1 mouse cellular context compared by ENCODE assay signal in the genomic region with DNA sequence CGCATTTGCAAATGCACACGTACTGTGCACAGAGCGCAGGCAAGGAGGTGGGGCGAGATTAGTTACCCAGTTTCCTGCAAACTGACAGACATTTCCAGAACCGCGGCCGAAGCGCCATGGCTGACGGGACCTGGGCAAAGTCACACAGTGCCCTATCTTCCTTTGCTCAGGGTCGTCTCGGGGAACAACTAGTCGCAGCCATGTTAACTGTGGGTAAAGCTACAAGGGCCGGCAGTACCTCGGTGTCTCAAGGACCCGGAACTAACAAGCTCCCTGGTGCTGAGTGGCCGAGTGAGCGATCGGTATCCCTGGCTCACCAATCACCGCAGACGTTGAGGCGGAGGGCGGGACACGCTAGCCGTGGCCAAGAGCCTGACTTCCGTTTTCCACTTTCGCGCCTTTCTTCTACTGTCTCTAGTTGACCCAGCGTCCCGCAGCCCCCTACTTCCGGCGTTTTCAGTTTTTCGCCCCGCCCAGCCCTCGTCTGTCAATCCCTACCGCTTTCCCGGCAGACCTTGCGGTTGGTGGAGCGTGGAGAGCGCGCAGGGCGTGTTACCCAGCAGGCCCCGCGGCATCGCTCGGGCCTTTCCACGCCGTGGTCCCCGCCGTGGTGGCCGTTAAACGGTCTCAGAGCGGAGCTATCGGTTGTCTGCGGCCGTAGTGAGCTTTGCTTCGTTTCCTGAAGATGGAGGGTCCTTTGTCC.
A peak's percentile ranks its signal among the peaks of the same experiment; 100 is the strongest.
TF ChIP-seq lines count a peak whose summit lies in the region.

A gene (minus strand): TSS at position 465 of the 703 bp plus-strand sequence.

TF ChIP-seq in myocyte, 11 proteins besides CTCF, POLR2A, EP300 and RAD21 (continued from another document):
- TF ChIP-seq POLR2AphosphoS2 (IDR thresholded peaks at IDR 0.05; ENCODE audit: insufficient read length, low read depth) (peak; percentile 96), SRF (IDR thresholded peaks at IDR 0.05; ENCODE audit: control insufficient read depth, insufficient read length, low read depth) (no peak), REST (IDR thresholded peaks at IDR 0.05; ENCODE audit: insufficient read depth, insufficient read length) (no peak), E2F4 (IDR thresholded peaks at IDR 0.05; ENCODE audit: insufficient read depth) (peak; percentile 77)
